Mouse (Mus musculus): ENCODE results near the gene Wdr11. TPM values are rescaled to one million over a fixed set of nuclear protein-coding genes. Genes with fewer than 3 reads are reported as not detected.

Wdr11 gene
- polyA plus RNA-seq, 1 experiment from 2014 or later: 35.5 TPM

DNA sequence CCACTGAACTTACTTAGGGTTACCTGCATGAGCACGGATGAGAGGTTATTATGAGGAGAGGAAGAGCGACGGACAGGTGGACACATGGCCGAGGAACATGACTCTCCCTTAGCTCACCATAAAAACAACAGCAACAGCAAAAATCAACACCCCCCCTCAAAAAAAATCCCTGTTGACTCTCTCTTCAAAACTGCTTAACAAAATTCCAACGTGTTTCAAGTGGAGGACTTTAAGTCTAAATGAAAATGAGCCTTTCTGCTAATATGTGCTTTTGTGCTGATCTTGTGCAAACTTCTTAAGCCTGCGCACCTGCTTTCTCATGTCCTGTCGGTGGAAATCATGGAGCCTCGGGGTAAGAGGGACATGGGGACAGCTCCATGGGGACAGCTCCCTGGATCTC lies 66.2 kb downstream of the Wdr11 start:
- peaks cover 12% of the 10 kb centered on the region for H3K4me1 ChIP-seq

DNA sequence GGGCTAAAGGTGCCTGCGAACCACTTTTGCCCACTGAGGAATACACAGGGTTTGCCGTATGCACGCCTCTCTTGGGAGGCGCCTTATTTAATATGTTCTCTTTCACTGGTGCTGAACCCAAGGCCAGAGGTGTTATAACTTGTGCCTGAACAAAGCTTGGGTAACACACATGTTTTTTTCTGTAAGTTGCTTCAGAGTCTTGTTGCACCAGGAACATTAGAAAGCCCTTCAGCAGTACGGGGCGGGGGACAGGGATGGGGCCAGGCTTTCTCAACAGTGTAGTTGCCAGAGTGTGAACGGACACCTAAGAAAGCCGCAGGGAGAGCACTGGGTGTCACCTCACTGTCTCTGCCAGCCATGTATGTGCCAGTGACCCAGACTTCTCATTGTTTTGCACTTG lies 68.1 kb downstream of the Wdr11 start:
- H3K9me3 ChIP-seq: no peaks in the 10 kb centered on the region
- H3K36me3 ChIP-seq: no peaks in the 10 kb centered on the region
- 82% methylated on average over 8 of the region's 8 CpGs for WGBS
- H3K27ac ChIP-seq: no peak overlapping the region
- DNase-seq (ENCODE audit: low spot score): no peak
- H3K4me3 ChIP-seq: no peak overlapping the region
- H3K4me1 ChIP-seq: peaks cover 13% of the 10 kb centered on the region
- peaks cover 15% of the 10 kb centered on the region; the same call in 1 of the 2 replicates for H3K27me3 ChIP-seq (ENCODE audit: insufficient read depth, poor library complexity, severe bottlenecking)

More for the DNA sequence above, 66.2 kb downstream of the Wdr11 start:
- no peaks in the 10 kb centered on the region for H3K36me3 ChIP-seq
- WGBS: 84% methylated on average over 8 of the region's 8 CpGs
- H3K27ac ChIP-seq: no peak overlapping the region
- H3K9me3 ChIP-seq: no peaks in the 10 kb centered on the region
- no peak for DNase-seq (ENCODE audit: low spot score)
- H3K4me3 ChIP-seq: no peak overlapping the region
- H3K27me3 ChIP-seq (ENCODE audit: insufficient read depth, poor library complexity, severe bottlenecking): peaks cover 15% of the 10 kb centered on the region; the same call in 1 of the 2 replicates

DNA sequence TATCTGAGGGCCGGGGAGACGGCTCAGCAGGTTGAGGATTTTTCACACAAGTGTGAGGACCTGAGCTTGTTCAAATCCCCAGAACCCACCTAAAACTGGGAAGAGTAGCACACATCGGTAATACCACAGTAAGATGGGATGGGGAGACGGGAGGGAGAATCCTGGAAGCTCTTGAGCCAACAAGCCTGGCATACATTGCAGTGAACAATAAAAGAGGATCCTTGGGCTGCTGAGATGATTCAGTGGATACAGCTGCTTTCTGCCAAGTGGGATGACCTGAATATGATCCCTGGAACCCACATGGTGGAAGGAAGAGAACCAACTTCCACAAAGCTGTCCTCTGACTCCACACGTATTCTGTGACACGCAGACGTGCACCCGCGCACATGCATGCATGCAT lies 68.9 kb downstream of the Wdr11 start:
- Histone ChIP-seq H3K9me3 (no peaks in the 10 kb centered on the region), H3K4me1 (peaks cover 8% of the 10 kb centered on the region), H3K27ac (no peak overlapping the region), H3K4me3 (no peak overlapping the region), H3K36me3 (no peaks in the 10 kb centered on the region), H3K27me3 (ENCODE audit: insufficient read depth, poor library complexity, severe bottlenecking) (peaks cover 16% of the 10 kb centered on the region; the same call in 1 of the 2 replicates)
- WGBS: 91% methylated on average over 9 of the region's 9 CpGs
- DNase-seq (ENCODE audit: low spot score): no peak

GRCm38 (mm10) chr7:129662051-129662789 lies 70.6 kb downstream of the Wdr11 start:
- no peak for DNase-seq (ENCODE audit: low spot score)
- no peak overlapping the region for H3K4me3 ChIP-seq
- 74% methylated on average over 16 of the region's 16 CpGs for WGBS
- peaks cover 27% of the 10 kb centered on the region for H3K27me3 ChIP-seq (ENCODE audit: insufficient read depth, poor library complexity, severe bottlenecking)
- peaks cover 8% of the 10 kb centered on the region for H3K4me1 ChIP-seq
- H3K27ac ChIP-seq: no peak overlapping the region
- H3K9me3 ChIP-seq: no peaks in the 10 kb centered on the region
- no peaks in the 10 kb centered on the region for H3K36me3 ChIP-seq

DNA sequence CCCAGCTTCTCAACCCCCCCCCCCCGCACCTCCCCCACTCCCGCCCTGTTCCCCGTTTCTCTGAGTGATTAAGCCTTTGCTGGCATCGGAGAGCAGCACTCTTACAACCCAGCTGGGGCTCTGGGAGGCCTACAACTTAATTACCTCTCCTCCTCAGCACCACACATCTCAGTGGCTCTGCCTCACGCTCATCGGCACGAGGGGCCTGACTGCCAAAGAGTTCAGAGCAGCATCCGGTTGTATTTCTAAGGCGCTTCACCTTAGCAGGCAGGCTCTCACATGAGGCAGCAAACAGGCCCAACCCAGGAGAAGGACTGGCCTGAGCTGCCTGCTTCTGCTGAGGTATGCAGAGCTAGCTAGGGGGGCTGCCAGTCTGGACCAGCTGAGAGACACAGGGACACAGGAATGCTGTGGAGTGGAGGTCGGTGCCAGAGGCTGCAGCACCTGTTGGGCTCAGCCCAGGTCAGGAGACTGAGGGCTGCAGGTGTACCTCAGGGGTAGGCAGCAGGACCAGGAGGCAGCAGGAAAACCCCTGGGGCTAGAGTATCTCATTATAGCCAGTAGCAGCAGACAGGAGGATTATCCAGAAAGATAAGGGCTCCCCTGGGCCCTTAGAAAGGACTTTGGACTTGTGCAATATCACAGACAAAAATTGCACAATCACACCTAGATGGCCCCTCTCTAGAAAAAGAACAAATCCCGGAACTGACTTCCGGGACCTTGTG lies 72.3 kb downstream of the Wdr11 start:
- Histone ChIP-seq H3K4me1 (peaks cover 8% of the 10 kb centered on the region), H3K27me3 (ENCODE audit: insufficient read depth, poor library complexity, severe bottlenecking) (peaks cover 27% of the 10 kb centered on the region), H3K4me3 (no peak overlapping the region), H3K27ac (peak overlapping the region; percentile 4; the same call in 1 of the 2 replicates), H3K9me3 (no peaks in the 10 kb centered on the region), H3K36me3 (no peaks in the 10 kb centered on the region)
- 22% methylated on average over 12 of the region's 12 CpGs for WGBS
- no peak for DNase-seq (ENCODE audit: low spot score)

- H3K36me3 ChIP-seq: no peaks in the 10 kb centered on the region
- H3K4me3 ChIP-seq: no peak overlapping the region
- DNase-seq (ENCODE audit: low spot score): no peak
- peaks cover 8% of the 10 kb centered on the region for H3K4me1 ChIP-seq
- H3K9me3 ChIP-seq: no peaks in the 10 kb centered on the region
- H3K27ac ChIP-seq: no peak overlapping the region
- H3K27me3 ChIP-seq (ENCODE audit: insufficient read depth, poor library complexity, severe bottlenecking): peaks cover 27% of the 10 kb centered on the region
- WGBS: 85% methylated on average over 3 of the region's 3 CpGs
Measured at GRCm38 (mm10) chr7:129665411-129665810, 73.7 kb downstream of the Wdr11 start.

DNA sequence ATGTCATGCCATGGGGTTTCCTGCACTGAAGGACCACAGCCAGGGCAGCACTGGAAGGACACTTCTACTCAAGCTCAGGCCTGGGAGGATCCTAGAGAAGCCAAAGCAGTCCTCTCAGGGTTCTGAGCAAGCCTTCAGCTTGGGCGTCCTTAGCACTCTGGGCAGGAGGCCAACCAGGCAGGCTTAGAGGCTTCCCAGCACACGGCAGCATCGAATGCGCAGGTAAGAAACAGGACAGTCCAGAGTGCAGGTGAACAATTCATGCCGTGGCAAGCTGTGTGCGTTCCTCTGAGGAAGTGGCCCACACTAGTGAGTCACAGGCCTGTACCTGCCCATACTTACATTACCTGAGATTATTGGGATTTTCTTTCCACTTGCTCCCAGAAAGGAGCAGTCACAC lies 74.3 kb downstream of the Wdr11 start:
- H3K36me3 ChIP-seq: no peaks in the 10 kb centered on the region
- WGBS: 75% methylated on average over 6 of the region's 6 CpGs
- peaks cover 27% of the 10 kb centered on the region for H3K27me3 ChIP-seq (ENCODE audit: insufficient read depth, poor library complexity, severe bottlenecking)
- peaks cover 8% of the 10 kb centered on the region for H3K4me1 ChIP-seq
- H3K4me3 ChIP-seq: no peak overlapping the region
- no peaks in the 10 kb centered on the region for H3K9me3 ChIP-seq
- DNase-seq (ENCODE audit: low spot score): no peak
- no peak overlapping the region for H3K27ac ChIP-seq

DNA sequence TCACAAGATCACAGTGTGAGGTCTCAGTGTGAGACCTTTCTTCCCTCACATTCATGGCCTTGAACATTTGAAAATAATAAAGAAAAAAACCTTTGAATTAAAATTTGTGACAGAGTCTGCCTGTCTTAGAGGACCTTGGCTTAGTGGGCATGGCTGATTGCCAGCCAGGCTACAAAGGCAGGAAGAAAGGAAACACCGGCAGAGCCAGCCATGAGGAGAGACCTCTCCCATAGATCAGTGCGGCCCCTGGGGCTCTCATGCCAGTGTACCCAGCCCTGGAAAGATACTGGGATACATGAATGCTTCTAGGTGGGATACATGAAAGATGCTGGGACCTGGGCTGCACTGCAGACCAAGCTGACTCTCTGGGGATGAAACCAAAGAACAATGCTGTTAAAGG lies 74.9 kb downstream of the Wdr11 start:
- Histone ChIP-seq H3K27me3 (ENCODE audit: insufficient read depth, poor library complexity, severe bottlenecking) (peaks cover 27% of the 10 kb centered on the region), H3K4me3 (no peak overlapping the region), H3K36me3 (no peaks in the 10 kb centered on the region), H3K9me3 (no peaks in the 10 kb centered on the region), H3K27ac (no peak overlapping the region), H3K4me1 (peaks cover 8% of the 10 kb centered on the region)
- WGBS: 78% methylated on average over 2 of the region's 2 CpGs
- DNase-seq (ENCODE audit: low spot score): no peak

- Histone ChIP-seq H3K36me3 (no peaks in the 10 kb centered on the region), H3K4me3 (no peak overlapping the region), H3K4me1 (no peaks in the 10 kb centered on the region), H3K27ac (no peak overlapping the region), H3K9me3 (no peaks in the 10 kb centered on the region), H3K27me3 (ENCODE audit: insufficient read depth, poor library complexity, severe bottlenecking) (peaks cover 14% of the 10 kb centered on the region)
- 89% methylated on average over 10 of the region's 10 CpGs for WGBS
- DNase-seq (ENCODE audit: low spot score): no peak
Measured at GRCm38 (mm10) chr7:129670280-129670679, 78.6 kb downstream of the Wdr11 start.

- Histone ChIP-seq H3K4me3 (no peak overlapping the region), H3K9me3 (no peaks in the 10 kb centered on the region), H3K27ac (no peak overlapping the region), H3K36me3 (no peaks in the 10 kb centered on the region), H3K4me1 (no peaks in the 10 kb centered on the region), H3K27me3 (ENCODE audit: insufficient read depth, poor library complexity, severe bottlenecking) (no peaks in the 10 kb centered on the region; the same call in 1 of the 2 replicates)
- DNase-seq (ENCODE audit: low spot score): no peak
- 82% methylated on average over 18 of the region's 18 CpGs for WGBS
Measured at GRCm38 (mm10) chr7:129671675-129672651, 80.3 kb downstream of the Wdr11 start.

- DNase-seq (ENCODE audit: low spot score): no peak
- no peak overlapping the region for H3K27ac ChIP-seq
- H3K36me3 ChIP-seq: no peaks in the 10 kb centered on the region
- 0 out of 2 replicates have a peak, but pooled peaks cover 5% of the 10 kb centered on the region for H3K4me1 ChIP-seq
- 88% methylated on average over 9 of the region's 9 CpGs for WGBS
- no peaks in the 10 kb centered on the region; the same call in 1 of the 2 replicates for H3K27me3 ChIP-seq (ENCODE audit: insufficient read depth, poor library complexity, severe bottlenecking)
- H3K9me3 ChIP-seq: no peaks in the 10 kb centered on the region
- H3K4me3 ChIP-seq: no peak overlapping the region
Measured at GRCm38 (mm10) chr7:129673776-129674175, 82.1 kb downstream of the Wdr11 start.

DNA sequence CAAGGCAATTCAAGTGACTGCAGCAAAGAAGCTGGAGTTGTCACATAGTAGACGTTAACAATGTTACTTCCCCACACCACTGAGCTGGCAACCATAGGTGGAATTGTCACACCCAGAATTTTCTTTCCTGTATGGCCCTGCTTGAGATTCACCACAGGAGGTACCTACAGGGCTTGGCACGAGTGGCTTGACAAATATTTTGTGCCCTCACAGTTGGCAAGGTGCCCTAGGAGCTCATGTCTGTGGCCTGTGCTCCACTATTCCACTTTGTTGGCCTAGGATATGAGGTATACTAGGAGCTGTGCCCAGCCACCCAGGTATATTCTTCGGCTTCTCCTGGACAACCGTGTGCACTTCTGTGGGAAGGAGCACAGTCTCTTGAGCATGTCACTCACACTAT lies 82.9 kb downstream of the Wdr11 start:
- Histone ChIP-seq H3K36me3 (no peaks in the 10 kb centered on the region), H3K27me3 (ENCODE audit: insufficient read depth, poor library complexity, severe bottlenecking) (no peaks in the 10 kb centered on the region; the same call in 1 of the 2 replicates), H3K4me1 (0 out of 2 replicates have a peak, but pooled peaks cover 5% of the 10 kb centered on the region), H3K27ac (no peak overlapping the region), H3K4me3 (no peak overlapping the region), H3K9me3 (no peaks in the 10 kb centered on the region)
- no peak for DNase-seq (ENCODE audit: low spot score)
- 83% methylated on average over 4 of the region's 4 CpGs for WGBS
